Mouse (Mus musculus) E14TG2a.4 (cell line): ENCODE data around the gene Zan.

Experiments used
- H3K27me3 ChIP-seq: 2 replicates; pipeline ENCODE4 v1.6.1; 2014; ENCODE audit warnings: low read length, control low read depth; ENCODE audit not compliant: insufficient read depth
- H3K36me3 ChIP-seq: 2 replicates; pipeline ENCODE4 v1.6.1; 2014; ENCODE audit warnings: low read length, control low read depth; ENCODE audit not compliant: insufficient read depth
- H3K4me1 ChIP-seq: replicated peaks from 2 replicates; pipeline ENCODE4 v1.6.1; 2014; ENCODE audit warnings: low read depth, low read length, control low read depth
- H3K4me3 ChIP-seq: replicated peaks from 2 replicates; pipeline ENCODE4 v1.5.1; 2014; ENCODE audit warnings: mild to moderate bottlenecking, low read length
- H3K9me3 ChIP-seq: 2 replicates; pipeline ENCODE4 v1.6.1; 2014; ENCODE audit warnings: low read length, control low read depth
- CTCF ChIP-seq: conservative IDR thresholded peaks from 2 replicates; pipeline ENCODE4 v1.5.1; 2014; ENCODE audit warnings: low read length
- NANOG ChIP-seq: IDR thresholded peaks from 2 replicates; pipeline ENCODE4 v1.6.1; 2014; ENCODE audit warnings: borderline replicate concordance, low read length, mixed read lengths
- POU5F1 ChIP-seq: IDR thresholded peaks from 2 replicates; pipeline ENCODE4 v1.6.1; 2014; ENCODE audit warnings: low read length, borderline replicate concordance

The Zan gene

DNA sequence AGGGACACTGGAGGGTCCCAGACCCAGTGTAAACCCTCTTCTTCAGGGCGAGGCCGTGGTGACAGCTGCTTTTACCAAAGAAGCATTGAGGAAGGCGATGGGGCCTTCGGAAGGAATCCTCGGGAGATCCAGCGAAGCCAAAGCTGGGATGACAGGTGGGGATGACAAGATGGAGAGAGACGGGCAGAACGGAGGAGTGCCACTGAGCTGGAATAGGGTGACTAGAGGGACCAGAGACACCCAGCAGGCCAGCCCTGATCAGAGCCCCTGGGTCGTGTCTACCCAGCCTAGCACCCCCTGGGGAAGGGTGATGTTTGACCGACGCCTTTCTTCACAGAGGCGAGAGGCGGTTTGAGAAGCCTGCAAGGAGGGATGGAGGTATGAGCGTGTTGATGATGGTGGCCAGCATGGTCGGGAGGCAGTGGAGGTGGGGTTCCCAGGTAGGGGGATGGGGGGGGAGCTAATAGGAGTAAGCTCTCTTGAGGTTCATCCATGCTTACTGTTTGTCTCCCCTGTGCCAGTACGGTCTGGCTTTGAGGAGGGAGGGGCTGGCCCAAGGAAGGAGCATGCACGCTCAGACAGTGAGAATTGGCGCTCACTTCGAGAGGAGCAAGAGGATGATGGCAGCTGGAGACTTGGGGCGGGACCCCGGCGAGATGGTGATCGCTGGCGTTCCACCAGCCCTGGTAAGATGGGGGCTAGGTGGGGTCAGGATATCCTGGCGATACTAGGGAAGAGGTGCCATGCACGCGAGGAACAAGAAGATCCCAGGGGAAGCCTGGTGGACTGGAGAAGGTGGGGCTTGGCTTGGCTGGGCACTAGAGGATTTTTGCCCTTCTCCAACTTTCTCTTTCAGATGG lies 43.1 kb upstream of the Zan start:
- Histone ChIP-seq H3K36me3 (peaks cover 97% of the 10 kb centered on the region), H3K27me3 (no peaks in the 10 kb centered on the region), H3K4me3 (peak overlapping the region; percentile 46), H3K9me3 (no peaks in the 10 kb centered on the region), H3K4me1 (peaks cover 100% of the 10 kb centered on the region)
- TF ChIP-seq POU5F1: no peak
- no peak for TF ChIP-seq NANOG
- TF ChIP-seq CTCF: no peak

DNA sequence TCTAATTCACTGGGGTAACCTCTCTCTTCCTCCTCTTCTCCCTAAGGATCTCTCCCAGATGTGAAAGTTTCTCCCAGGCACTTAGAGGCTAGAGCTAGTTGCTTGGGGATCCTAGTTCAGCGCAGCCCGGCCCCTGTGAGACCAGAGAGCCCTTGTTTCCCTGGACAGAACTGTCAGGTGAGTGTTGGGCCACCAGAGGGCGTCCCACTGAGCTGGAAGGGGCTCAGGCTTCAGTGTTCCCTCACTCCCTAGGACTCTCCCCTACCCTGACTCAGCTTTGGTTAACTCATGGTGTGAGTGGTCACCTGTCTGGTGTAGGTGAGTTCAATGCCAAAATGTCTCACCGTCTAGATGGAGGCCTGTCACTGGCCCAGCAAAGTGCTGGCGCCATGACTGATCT lies 41.6 kb upstream of the Zan start, which contains the start of gene Gigyf1:
TSS of gene Gigyf1 (plus strand) at position 113 of the 400 bp plus-strand sequence.
- H3K4me1 ChIP-seq: peaks cover 100% of the 10 kb centered on the region
- TF ChIP-seq POU5F1: no peak
- peak; percentile 68 for TF ChIP-seq CTCF
- peaks cover 97% of the 10 kb centered on the region for H3K36me3 ChIP-seq
- H3K9me3 ChIP-seq: no peaks in the 10 kb centered on the region
- H3K27me3 ChIP-seq: no peaks in the 10 kb centered on the region
- H3K4me3 ChIP-seq: peak within 1 kb of the TSS; percentile 32; the same call in 1 of the 2 replicates

- Histone ChIP-seq H3K36me3 (peaks cover 82% of the 10 kb centered on the region), H3K4me3 (no peak overlapping the region), H3K9me3 (no peaks in the 10 kb centered on the region), H3K27me3 (no peaks in the 10 kb centered on the region), H3K4me1 (peaks cover 88% of the 10 kb centered on the region)
- TF ChIP-seq CTCF (no peak), NANOG (no peak), POU5F1 (no peak)
Observed at GRCm38 (mm10) chr5:137514811-137515210, 37.9 kb upstream of the Zan start.

DNA sequence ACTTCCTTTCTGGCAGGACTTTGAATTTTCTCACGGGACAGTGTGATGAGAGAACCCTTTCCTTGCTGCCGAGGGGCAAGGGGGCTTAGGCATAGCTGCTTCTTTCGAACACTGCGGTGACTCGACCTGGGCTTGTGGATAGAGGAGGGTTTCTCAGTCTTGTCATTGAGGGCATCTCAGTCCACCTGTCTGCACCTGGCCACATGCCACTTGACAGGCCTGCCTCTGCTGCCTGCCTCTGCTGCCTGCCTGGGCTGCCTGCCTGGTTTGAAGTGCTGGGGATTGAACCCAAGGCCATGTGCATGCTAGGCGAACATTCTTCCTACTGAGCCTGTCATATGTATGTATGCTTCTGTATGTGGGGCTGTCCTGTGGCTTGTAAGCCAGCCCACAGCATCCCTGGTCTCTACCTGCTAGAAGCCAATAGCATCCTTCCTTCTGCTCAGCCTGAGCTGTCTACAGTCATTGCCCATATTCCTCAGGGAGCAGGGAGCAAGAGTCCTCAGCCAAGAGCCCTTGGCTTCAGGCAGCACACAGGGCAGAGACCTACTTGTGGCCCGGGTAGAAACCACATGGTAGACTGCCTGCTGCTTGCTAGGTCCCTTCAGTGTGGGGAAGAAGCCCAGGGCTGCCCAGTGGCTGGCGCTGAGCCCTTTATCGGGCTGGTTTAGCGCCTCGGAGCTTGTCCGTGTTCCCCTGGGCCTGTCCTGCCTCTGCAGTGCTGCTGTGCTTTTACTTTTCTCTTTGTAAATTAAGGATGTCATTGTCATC lies 37.3 kb upstream of the Zan start:
- Histone ChIP-seq H3K27me3 (no peaks in the 10 kb centered on the region), H3K36me3 (peaks cover 75% of the 10 kb centered on the region), H3K4me1 (peaks cover 88% of the 10 kb centered on the region), H3K9me3 (no peaks in the 10 kb centered on the region), H3K4me3 (no peak overlapping the region)
- TF ChIP-seq CTCF (no peak), NANOG (no peak), POU5F1 (no peak)

DNA sequence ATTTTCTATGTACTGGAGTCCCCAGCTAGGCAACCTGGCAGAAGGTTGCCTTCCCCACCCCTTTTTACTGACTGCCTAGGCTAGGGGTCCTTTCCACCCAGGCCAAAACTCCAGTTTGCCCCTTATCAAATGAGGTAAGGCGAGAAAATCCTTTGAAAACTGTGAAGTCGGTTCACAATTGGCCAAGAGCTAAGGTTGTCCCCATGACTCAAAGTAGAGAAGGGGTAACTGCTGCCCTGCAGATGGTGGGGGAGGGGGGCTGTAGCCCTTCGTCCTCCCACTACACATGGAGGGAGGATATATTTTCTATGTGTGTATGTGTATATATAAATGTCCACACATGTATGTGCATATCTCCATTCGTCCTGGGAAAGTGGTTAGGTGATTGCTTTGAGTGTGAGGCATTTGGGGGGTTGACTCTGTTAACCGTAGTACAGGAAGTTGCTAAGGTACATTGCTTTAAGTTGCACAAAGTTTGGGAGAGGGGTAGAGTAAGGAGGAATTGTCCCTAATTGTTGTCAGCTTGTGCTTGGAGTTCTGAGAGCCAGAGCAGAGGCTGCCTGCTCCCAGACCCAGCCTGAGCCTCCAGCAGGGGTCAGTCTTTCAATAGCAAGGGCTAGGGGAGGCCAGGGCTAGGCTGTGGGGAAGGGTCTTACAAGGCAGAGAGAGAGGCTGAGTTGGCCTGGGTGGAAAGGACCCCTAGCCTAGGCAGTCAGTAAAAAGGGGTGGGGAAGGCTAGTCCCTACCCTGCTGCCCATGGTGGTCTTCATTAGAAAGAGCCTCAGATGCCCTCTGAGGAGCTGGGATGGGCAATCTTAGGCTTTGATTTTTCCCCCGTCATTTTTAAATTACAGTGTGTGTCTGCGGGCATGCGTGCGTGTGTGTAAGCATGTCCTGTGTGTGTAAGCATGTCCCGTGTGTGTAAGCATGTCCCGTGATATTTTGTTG lies 36.3 kb upstream of the Zan start:
- peak overlapping the region; percentile 14; the same call in 1 of the 2 replicates for H3K4me3 ChIP-seq

GRCm38 (mm10) chr5:137511706-137512105 lies 34.8 kb upstream of the Zan start:
- H3K9me3 ChIP-seq: no peaks in the 10 kb centered on the region
- H3K4me1 ChIP-seq: peaks cover 76% of the 10 kb centered on the region
- H3K27me3 ChIP-seq: no peaks in the 10 kb centered on the region
- TF ChIP-seq CTCF (no peak), POU5F1 (no peak)
- peaks cover 51% of the 10 kb centered on the region for H3K36me3 ChIP-seq
- H3K4me3 ChIP-seq: peak overlapping the region; percentile 83

More for the DNA sequence above, 36.3 kb upstream of the Zan start:
- Histone ChIP-seq H3K27me3 (no peaks in the 10 kb centered on the region), H3K9me3 (no peaks in the 10 kb centered on the region), H3K36me3 (peaks cover 65% of the 10 kb centered on the region), H3K4me1 (peaks cover 88% of the 10 kb centered on the region)
- no peak for TF ChIP-seq POU5F1
- TF ChIP-seq NANOG: no peak
- TF ChIP-seq CTCF: peak; percentile 51

- Histone ChIP-seq H3K36me3 (peaks cover 43% of the 10 kb centered on the region), H3K27me3 (no peaks in the 10 kb centered on the region), H3K4me3 (peak overlapping the region; percentile 83), H3K4me1 (peaks cover 67% of the 10 kb centered on the region), H3K9me3 (no peaks in the 10 kb centered on the region)
- no peak for TF ChIP-seq CTCF
- no peak for TF ChIP-seq POU5F1
- TF ChIP-seq NANOG: no peak
Observed at GRCm38 (mm10) chr5:137510573-137511390, 33.9 kb upstream of the Zan start.
